Mouse (Mus musculus) heart, postnatal 4 days (tissue): Measurements from ENCODE around the gene Vmn1r38. TPM values are rescaled to one million over a fixed set of nuclear protein-coding genes. Genes with fewer than 3 reads are reported as not detected.
"Not testable (repeated sequence)": the region's sequence is repeated elsewhere in the genome, so short reads cannot be mapped to it uniquely, and the experiment has no call there.

Experiments used
- DNase-seq: peaks from one replicate; pipeline ENCODE4 v3.0.0; 2021
- total RNA-seq, 2 experiments: library from RNA; stranded (reverse); gene quantifications; 2 replicates each; pipeline ENCODE4 v1.2.3; 2021

Gene Vmn1r38
- not detected for total RNA-seq

- not testable (repeated sequence) for DNase-seq
These were observed at the start of gene Vmn1r38 for GRCm38 (mm10) chr6:66782527-66782926. TSS of gene Vmn1r38 (minus strand) at chr6:66782627.

- DNase-seq: no peak
These were observed 28.1 kb upstream of the Vmn1r38 start, which contains the start of gene Vmn1r39 for GRCm38 (mm10) chr6:66810509-66810908. TSS of gene Vmn1r39 (minus strand) at chr6:66810609.

- no peak for DNase-seq
These were observed 23.9 kb upstream of the Vmn1r38 start for GRCm38 (mm10) chr6:66806311-66806710.

GRCm38 (mm10) chr6:66805713-66806112, 23.3 kb upstream of the Vmn1r38 start:
- DNase-seq: no peak

GRCm38 (mm10) chr6:66729082-66729481, 53.3 kb downstream of the Vmn1r38 start, which contains the start of gene Vmn1r37:
TSS of gene Vmn1r37 (plus strand) at chr6:66729382.
- DNase-seq: not testable (repeated sequence)

Other genes with a start within 250 kb of the Vmn1r38 start
- 10 to 100 TPM; 40.5 to 45.4 TPM for gene Mad2l1, start 247.2 kb downstream of the Vmn1r38 start, total RNA-seq
- not detected for gene Vmn1r32, start 222.5 kb downstream of the Vmn1r38 start, total RNA-seq
- gene Vmn1r33, start 164.3 kb downstream of the Vmn1r38 start, total RNA-seq: not detected
- not detected for gene Vmn1r34, start 138.7 kb downstream of the Vmn1r38 start, total RNA-seq
- gene Vmn1r35, start 96.7 kb downstream of the Vmn1r38 start, total RNA-seq: not detected
- not detected for gene Vmn1r36, start 63.5 kb downstream of the Vmn1r38 start, total RNA-seq
- gene Vmn1r37, start 53.2 kb downstream of the Vmn1r38 start, total RNA-seq: not detected
- gene Vmn1r39, start 28.0 kb upstream of the Vmn1r38 start, total RNA-seq: not detected
- 10 to 100 TPM; 60.9 to 63.1 TPM for gene Gng12, start 113.8 kb upstream of the Vmn1r38 start, total RNA-seq